Mouse (Mus musculus): Measurements from ENCODE around the gene 1520401A03Rik. TPM values are rescaled to one million over a fixed set of nuclear protein-coding genes. Genes with fewer than 3 reads are reported as not detected.

The 1520401A03Rik gene
- polyA plus RNA-seq, 1 experiment from 2014 or later = 0.08 TPM

DNA sequence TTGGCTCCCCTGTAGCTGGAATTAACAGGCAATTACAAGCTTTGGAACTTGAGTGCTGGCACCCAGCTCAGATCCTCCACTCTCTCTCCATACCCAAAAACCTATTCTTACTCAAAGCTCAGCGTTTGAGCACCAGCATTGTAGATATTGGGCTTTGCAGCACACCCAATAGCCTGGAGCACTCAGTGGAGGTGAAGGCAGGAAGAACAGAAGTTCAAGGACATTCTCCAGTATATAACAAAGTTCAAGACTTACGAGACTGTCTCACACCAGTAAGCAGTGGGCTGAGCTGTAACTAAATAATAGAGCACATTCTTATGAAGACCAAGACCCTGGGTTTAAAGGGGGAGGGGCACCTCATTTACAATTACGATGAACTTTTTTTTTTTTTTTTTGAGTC, 49.8 kb downstream of the 1520401A03Rik start:
- Histone ChIP-seq H3K36me3 (ENCODE audit: control insufficient read depth, insufficient read depth, low read length) (peaks cover 3% of the 10 kb centered on the region; the same call in 1 of the 2 replicates), H3K9ac (ENCODE audit: low read depth, low read length) (no peak overlapping the region), H3K27ac (ENCODE audit: low read depth, low read length) (no peak overlapping the region), H3K27me3 (ENCODE audit: control insufficient read depth, insufficient read depth, low read length) (peaks cover 20% of the 10 kb centered on the region), H3K4me2 (replicated peaks; ENCODE audit: low read depth, low read length) (peak overlapping the region; percentile 79), H3K4me1 (replicated peaks; ENCODE audit: control insufficient read depth, insufficient read depth, low read length) (peaks cover 11% of the 10 kb centered on the region), H3K4me3 (ENCODE audit: low read depth, low read length) (peak overlapping the region; percentile 64), H3K9me3 (ENCODE audit: control insufficient read depth, low read length) (no peaks in the 10 kb centered on the region)
- DNase-seq (ENCODE audit: low spot score) (no peak), ATAC-seq (ENCODE audit: low FRiP score) (no peak)
- WGBS = 71% methylated on average over 3 of the region's 3 CpGs

GRCm38 (mm10) chr17:23671519-23671918, 51.1 kb downstream of the 1520401A03Rik start:
- Histone ChIP-seq H3K4me3 (ENCODE audit: low read depth, low read length) (no peak overlapping the region), H3K36me3 (ENCODE audit: control insufficient read depth, insufficient read depth, low read length) (peaks cover 3% of the 10 kb centered on the region; the same call in 1 of the 2 replicates), H3K4me1 (replicated peaks; ENCODE audit: control insufficient read depth, insufficient read depth, low read length) (peaks cover 8% of the 10 kb centered on the region), H3K9me3 (ENCODE audit: control insufficient read depth, low read length) (no peaks in the 10 kb centered on the region), H3K4me2 (replicated peaks; ENCODE audit: low read depth, low read length) (no peak overlapping the region), H3K27me3 (ENCODE audit: control insufficient read depth, insufficient read depth, low read length) (peaks cover 13% of the 10 kb centered on the region), H3K9ac (ENCODE audit: low read depth, low read length) (no peak overlapping the region), H3K27ac (ENCODE audit: low read depth, low read length) (no peak overlapping the region)
- WGBS = 93% methylated on average over 3 of the region's 3 CpGs
- DNase-seq (ENCODE audit: low spot score) = no peak
- no peak for ATAC-seq (ENCODE audit: low FRiP score)

GRCm38 (mm10) chr17:23670516-23671074, 52.0 kb downstream of the 1520401A03Rik start:
- DNase-seq (ENCODE audit: low spot score) = no peak
- Histone ChIP-seq H3K27ac (ENCODE audit: low read depth, low read length) (no peak overlapping the region), H3K4me1 (replicated peaks; ENCODE audit: control insufficient read depth, insufficient read depth, low read length) (peaks cover 3% of the 10 kb centered on the region; the same call in 1 of the 2 replicates), H3K4me2 (replicated peaks; ENCODE audit: low read depth, low read length) (no peak overlapping the region), H3K4me3 (ENCODE audit: low read depth, low read length) (no peak overlapping the region), H3K9me3 (ENCODE audit: control insufficient read depth, low read length) (no peaks in the 10 kb centered on the region), H3K27me3 (ENCODE audit: control insufficient read depth, insufficient read depth, low read length) (peaks cover 5% of the 10 kb centered on the region), H3K9ac (ENCODE audit: low read depth, low read length) (no peak overlapping the region), H3K36me3 (ENCODE audit: control insufficient read depth, insufficient read depth, low read length) (peaks cover 3% of the 10 kb centered on the region; the same call in 1 of the 2 replicates)
- WGBS = 92% methylated on average over 6 of the region's 7 CpGs
- no peak for ATAC-seq (ENCODE audit: low FRiP score)

GRCm38 (mm10) chr17:23665511-23665910, 57.1 kb downstream of the 1520401A03Rik start:
- no peak for ATAC-seq (ENCODE audit: low FRiP score)
- Histone ChIP-seq H3K36me3 (ENCODE audit: control insufficient read depth, insufficient read depth, low read length) (peaks cover 3% of the 10 kb centered on the region; the same call in 1 of the 2 replicates), H3K27ac (ENCODE audit: low read depth, low read length) (no peak overlapping the region), H3K4me3 (ENCODE audit: low read depth, low read length) (no peak overlapping the region), H3K9me3 (ENCODE audit: control insufficient read depth, low read length) (no peaks in the 10 kb centered on the region), H3K27me3 (ENCODE audit: control insufficient read depth, insufficient read depth, low read length) (peaks cover 12% of the 10 kb centered on the region), H3K9ac (ENCODE audit: low read depth, low read length) (no peak overlapping the region), H3K4me1 (replicated peaks; ENCODE audit: control insufficient read depth, insufficient read depth, low read length) (no peaks in the 10 kb centered on the region), H3K4me2 (replicated peaks; ENCODE audit: low read depth, low read length) (no peak overlapping the region)
- no peak for DNase-seq (ENCODE audit: low spot score)
- WGBS = 84% methylated on average over 14 of the region's 14 CpGs

DNA sequence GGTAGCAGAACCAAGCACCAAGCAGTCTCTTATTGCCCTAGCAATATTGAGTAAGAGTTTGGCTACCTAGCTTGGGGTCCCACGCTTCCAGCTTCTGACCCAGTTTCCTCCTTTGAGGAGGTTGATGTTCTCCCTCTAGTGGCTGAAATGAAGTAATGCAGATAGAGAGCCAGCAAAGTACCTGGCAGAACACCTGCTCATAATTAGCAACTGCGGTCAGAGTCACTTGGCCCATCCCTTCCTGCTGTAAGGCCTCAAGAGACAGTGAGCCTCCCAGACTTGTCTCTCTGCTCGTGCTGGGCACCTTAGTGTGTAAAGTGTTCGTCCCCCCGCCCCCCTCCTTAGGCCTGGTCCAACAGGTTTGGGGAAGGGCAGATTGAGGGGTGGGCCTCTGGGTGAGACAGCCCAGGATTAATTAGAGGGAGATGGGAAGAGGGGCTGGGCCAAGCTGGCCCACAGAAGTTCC, 58.0 kb downstream of the 1520401A03Rik start:
- no peaks in the 10 kb centered on the region for H3K9me3 ChIP-seq (ENCODE audit: control insufficient read depth, low read length)
- H3K4me2 ChIP-seq (replicated peaks; ENCODE audit: low read depth, low read length) = no peak overlapping the region
- 16% methylated on average over 5 of the region's 5 CpGs for WGBS
- H3K4me1 ChIP-seq (replicated peaks; ENCODE audit: control insufficient read depth, insufficient read depth, low read length) = no peaks in the 10 kb centered on the region
- H3K9ac ChIP-seq (ENCODE audit: low read depth, low read length) = no peak overlapping the region
- peak; percentile 52 for ATAC-seq (ENCODE audit: low FRiP score)
- peak; percentile 50 for DNase-seq (ENCODE audit: low spot score)
- H3K27ac ChIP-seq (ENCODE audit: low read depth, low read length) = no peak overlapping the region
- H3K4me3 ChIP-seq (ENCODE audit: low read depth, low read length) = no peak overlapping the region
- H3K36me3 ChIP-seq (ENCODE audit: control insufficient read depth, insufficient read depth, low read length) = peaks cover 3% of the 10 kb centered on the region; the same call in 1 of the 2 replicates
- H3K27me3 ChIP-seq (ENCODE audit: control insufficient read depth, insufficient read depth, low read length) = peaks cover 20% of the 10 kb centered on the region

GRCm38 (mm10) chr17:23661526-23661925, 61.1 kb downstream of the 1520401A03Rik start:
- DNase-seq (ENCODE audit: low spot score) (peak; percentile 44), ATAC-seq (ENCODE audit: low FRiP score) (no peak)
- H3K9ac ChIP-seq (ENCODE audit: low read depth, low read length) = no peak overlapping the region
- WGBS = 3% methylated on average over 9 of the region's 9 CpGs
- no peaks in the 10 kb centered on the region for H3K4me1 ChIP-seq (replicated peaks; ENCODE audit: control insufficient read depth, insufficient read depth, low read length)
- no peak overlapping the region for H3K4me2 ChIP-seq (replicated peaks; ENCODE audit: low read depth, low read length)
- H3K4me3 ChIP-seq (ENCODE audit: low read depth, low read length) = no peak overlapping the region
- H3K9me3 ChIP-seq (ENCODE audit: control insufficient read depth, low read length) = no peaks in the 10 kb centered on the region
- H3K36me3 ChIP-seq (ENCODE audit: control insufficient read depth, insufficient read depth, low read length) = no peaks in the 10 kb centered on the region
- H3K27me3 ChIP-seq (ENCODE audit: control insufficient read depth, insufficient read depth, low read length) = peaks cover 20% of the 10 kb centered on the region
- no peak overlapping the region for H3K27ac ChIP-seq (ENCODE audit: low read depth, low read length)

DNA sequence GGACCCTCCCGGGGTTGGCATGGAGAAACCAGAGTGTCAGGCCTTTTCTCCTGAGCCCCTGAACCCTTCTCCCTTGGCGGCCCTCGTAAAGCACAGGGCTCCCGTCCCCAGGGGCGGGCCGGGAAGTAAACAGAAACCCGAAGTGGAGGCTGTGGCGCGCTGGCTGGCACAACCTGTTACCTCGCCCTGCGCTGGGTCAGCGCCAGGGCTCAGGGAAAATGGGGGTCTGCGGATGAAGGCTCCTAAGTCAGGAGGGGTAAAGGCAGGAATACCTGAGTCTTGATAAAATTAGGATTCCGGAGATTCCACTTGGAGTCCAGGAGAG, 61.7 kb downstream of the 1520401A03Rik start:
- Histone ChIP-seq H3K4me2 (replicated peaks; ENCODE audit: low read depth, low read length) (no peak overlapping the region), H3K9ac (ENCODE audit: low read depth, low read length) (no peak overlapping the region), H3K9me3 (ENCODE audit: control insufficient read depth, low read length) (no peaks in the 10 kb centered on the region), H3K27ac (ENCODE audit: low read depth, low read length) (no peak overlapping the region), H3K27me3 (ENCODE audit: control insufficient read depth, insufficient read depth, low read length) (peaks cover 20% of the 10 kb centered on the region), H3K4me3 (ENCODE audit: low read depth, low read length) (no peak overlapping the region), H3K36me3 (ENCODE audit: control insufficient read depth, insufficient read depth, low read length) (no peaks in the 10 kb centered on the region), H3K4me1 (replicated peaks; ENCODE audit: control insufficient read depth, insufficient read depth, low read length) (no peaks in the 10 kb centered on the region)
- WGBS = 9% methylated on average over 14 of the region's 14 CpGs
- DNase-seq (ENCODE audit: low spot score) (no peak), ATAC-seq (ENCODE audit: low FRiP score) (no peak)

DNA sequence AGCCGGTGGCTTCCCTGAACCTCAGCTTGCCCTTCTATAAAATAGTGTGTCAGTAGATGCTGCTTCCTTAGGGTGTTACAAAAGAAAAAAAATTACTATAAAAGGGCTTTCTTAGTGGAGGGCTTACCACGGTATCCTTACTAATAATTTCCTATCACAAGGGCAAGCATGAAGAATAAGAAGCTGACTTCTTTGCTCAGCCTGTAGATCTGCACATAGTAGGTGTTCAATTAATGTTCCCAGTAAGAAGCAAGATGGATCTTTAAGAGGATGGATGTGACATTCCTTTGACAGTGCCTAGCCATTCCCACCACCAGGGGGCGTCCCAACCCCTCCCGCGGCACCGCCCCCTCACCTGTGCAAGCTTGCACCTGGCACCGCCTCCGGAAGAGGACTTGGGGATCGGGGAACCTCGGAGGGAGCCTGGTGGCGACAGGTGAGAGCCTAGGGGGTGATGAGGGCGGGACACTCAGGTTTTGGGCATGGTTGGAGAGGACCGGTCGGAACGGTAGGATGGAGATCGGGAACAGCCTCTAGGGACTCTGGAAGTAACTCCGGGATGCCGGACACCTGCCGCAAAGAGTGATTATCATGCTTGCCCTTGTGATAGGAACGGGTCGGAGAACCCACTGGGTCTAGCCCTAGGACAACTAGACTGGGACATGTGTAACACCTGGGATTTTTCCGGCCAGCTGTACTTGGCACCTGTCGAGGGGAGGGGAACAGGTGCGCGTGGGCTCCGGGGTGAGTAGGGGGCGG, 62.3 kb downstream of the 1520401A03Rik start, which contains the start of gene Bicdl2:
Bicdl2 (plus strand) TSS at position 390 of the 759 bp plus-strand sequence.
- H3K4me1 ChIP-seq (replicated peaks; ENCODE audit: control insufficient read depth, insufficient read depth, low read length) = no peaks in the 10 kb centered on the region
- H3K4me3 ChIP-seq (ENCODE audit: low read depth, low read length) = no peak within 1 kb of the TSS
- no peak within 1 kb of the TSS for H3K4me2 ChIP-seq (replicated peaks; ENCODE audit: low read depth, low read length)
- DNase-seq (ENCODE audit: low spot score) (peak; percentile 32), ATAC-seq (ENCODE audit: low FRiP score) (peak; percentile 8; the same call in 1 of the 2 replicates)
- H3K36me3 ChIP-seq (ENCODE audit: control insufficient read depth, insufficient read depth, low read length) = no peaks in the 10 kb centered on the region
- H3K9me3 ChIP-seq (ENCODE audit: control insufficient read depth, low read length) = no peaks in the 10 kb centered on the region
- H3K27me3 ChIP-seq (ENCODE audit: control insufficient read depth, insufficient read depth, low read length) = peaks cover 20% of the 10 kb centered on the region
- no peak within 1 kb of the TSS for H3K27ac ChIP-seq (ENCODE audit: low read depth, low read length)
- H3K9ac ChIP-seq (ENCODE audit: low read depth, low read length) = no peak within 1 kb of the TSS
- 7% methylated on average over 27 of the region's 27 CpGs for WGBS

GRCm38 (mm10) chr17:23658450-23658849, 64.1 kb downstream of the 1520401A03Rik start:
- no peaks in the 10 kb centered on the region for H3K9me3 ChIP-seq (ENCODE audit: control insufficient read depth, low read length)
- ATAC-seq (ENCODE audit: low FRiP score) (no peak), DNase-seq (ENCODE audit: low spot score) (no peak)
- H3K4me1 ChIP-seq (replicated peaks; ENCODE audit: control insufficient read depth, insufficient read depth, low read length) = no peaks in the 10 kb centered on the region
- no peak overlapping the region for H3K4me2 ChIP-seq (replicated peaks; ENCODE audit: low read depth, low read length)
- no peak overlapping the region for H3K27ac ChIP-seq (ENCODE audit: low read depth, low read length)
- WGBS = 75% methylated on average over 3 of the region's 3 CpGs
- H3K4me3 ChIP-seq (ENCODE audit: low read depth, low read length) = no peak overlapping the region
- no peak overlapping the region for H3K9ac ChIP-seq (ENCODE audit: low read depth, low read length)
- H3K36me3 ChIP-seq (ENCODE audit: control insufficient read depth, insufficient read depth, low read length) = no peaks in the 10 kb centered on the region
- peaks cover 20% of the 10 kb centered on the region for H3K27me3 ChIP-seq (ENCODE audit: control insufficient read depth, insufficient read depth, low read length)
